8 mouse cellular contexts compared by ENCODE assay signal in the genomic region with DNA sequence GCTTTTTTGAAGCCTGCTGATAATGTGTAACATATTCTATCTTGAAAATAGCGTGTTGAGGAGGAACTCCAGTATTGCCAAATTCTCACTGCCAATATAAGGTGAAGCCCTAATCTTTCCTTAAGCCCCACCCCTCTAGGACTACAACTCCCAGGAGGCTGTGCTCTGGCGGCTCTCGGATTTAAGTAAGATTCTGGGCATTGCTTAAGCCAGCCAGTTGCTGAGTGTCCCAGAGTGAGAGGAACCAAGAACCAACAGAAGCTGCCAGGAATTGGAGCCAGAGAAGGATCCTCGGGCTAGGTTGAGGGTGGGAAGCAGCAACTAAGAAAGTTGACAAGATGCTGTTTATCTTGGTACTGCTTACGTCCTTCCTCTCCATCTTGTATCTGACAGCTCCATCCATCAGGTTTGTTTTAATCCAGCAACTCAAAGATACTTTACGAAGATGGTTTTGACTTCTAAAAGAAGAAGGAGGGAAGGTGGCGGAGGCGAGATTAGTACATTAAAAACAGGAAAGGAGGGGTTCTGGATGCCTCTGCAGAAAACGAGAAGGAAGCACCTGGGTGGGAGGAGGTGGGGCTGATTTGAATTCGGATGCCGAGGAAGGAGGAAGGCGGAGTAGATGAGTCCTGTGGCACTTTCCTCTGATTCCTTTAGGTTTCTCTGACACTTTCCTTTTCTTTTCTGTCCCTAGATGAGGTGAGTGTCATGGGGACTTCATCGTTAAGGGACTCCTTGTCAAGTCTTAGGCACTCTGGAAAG. TPM values are rescaled to one million over a fixed set of nuclear protein-coding genes. Genes with fewer than 3 reads are reported as not detected.
DNase-seq lines count a peak whose midpoint lies in the region; ATAC-seq and TF ChIP-seq lines count a peak whose summit lies in the region.

A gene (plus strand): TSS at position 212 of the 762 bp plus-strand sequence.

- no peaks in the 10 kb centered on the region for H3K36me3 ChIP-seq in intestine, embryonic 15.5 days
- H3K36me3 ChIP-seq in liver, embryonic 14.5 days (replicated peaks; ENCODE audit: control insufficient read depth, insufficient read depth, low read depth): no peaks in the 10 kb centered on the region
- H3K36me3 ChIP-seq in stomach, embryonic 16.5 days (ENCODE audit: control insufficient read depth, insufficient read depth, low read length): no peaks in the 10 kb centered on the region

- no peak within 1 kb of the TSS for H3K9ac ChIP-seq in intestine, embryonic 15.5 days
- H3K9ac ChIP-seq in liver, embryonic 14.5 days (replicated peaks): no peak within 1 kb of the TSS
- H3K9ac ChIP-seq in stomach, embryonic 16.5 days (ENCODE audit: low read length): peak within 1 kb of the TSS; percentile 64

- H3K27me3 ChIP-seq in intestine, embryonic 15.5 days (replicated peaks): no peaks in the 10 kb centered on the region
- no peaks in the 10 kb centered on the region for H3K27me3 ChIP-seq in liver, embryonic 14.5 days (ENCODE audit: control insufficient read depth, insufficient read depth, low read length)
- no peaks in the 10 kb centered on the region for H3K27me3 ChIP-seq in stomach, embryonic 16.5 days (ENCODE audit: control insufficient read depth, insufficient read depth, low read length)

- H3K4me3 ChIP-seq in intestine, embryonic 15.5 days (replicated peaks): peak within 1 kb of the TSS; percentile 35
- H3K4me3 ChIP-seq in liver, embryonic 14.5 days (ENCODE audit: insufficient read depth in 1 of 2, low read depth in 2 of 2, low read length in 2 of 2): peak within 1 kb of the TSS; percentile 8 to 51; a peak in 3 of 4 replicates
- H3K4me3 ChIP-seq in stomach, embryonic 16.5 days (replicated peaks; ENCODE audit: low read length): peak within 1 kb of the TSS; percentile 53

- H3K4me1 ChIP-seq in intestine, embryonic 15.5 days (replicated peaks): no peaks in the 10 kb centered on the region
- H3K4me1 ChIP-seq in liver, embryonic 14.5 days (replicated peaks; ENCODE audit: control insufficient read depth in 2 of 2, insufficient read depth in 2 of 2, low read length in 1 of 2): no peaks in the 10 kb centered on the region
- H3K4me1 ChIP-seq in stomach, embryonic 16.5 days (ENCODE audit: control insufficient read depth, insufficient read depth, low read length): no peaks in the 10 kb centered on the region

- ATAC-seq in intestine, embryonic 15.5 days: peak; percentile 47
- ATAC-seq in liver, embryonic 14.5 days (ENCODE audit: insufficient read depth): no peak
- peak; percentile 73; the same call in 1 of the 2 replicates for ATAC-seq in stomach, embryonic 16.5 days (ENCODE audit: insufficient read depth, low FRiP score)

- H3K4me2 ChIP-seq in intestine, embryonic 15.5 days (replicated peaks): peak within 1 kb of the TSS; percentile 69
- peak within 1 kb of the TSS; percentile 55 for H3K4me2 ChIP-seq in liver, embryonic 14.5 days (ENCODE audit: low read depth)
- peak within 1 kb of the TSS; percentile 66 for H3K4me2 ChIP-seq in stomach, embryonic 16.5 days (ENCODE audit: low read depth, low read length)

- H3K27ac ChIP-seq in intestine, embryonic 15.5 days: no peak within 1 kb of the TSS
- no peak within 1 kb of the TSS for H3K27ac ChIP-seq in liver, embryonic 14.5 days
- peak within 1 kb of the TSS; percentile 80 for H3K27ac ChIP-seq in stomach, embryonic 16.5 days (ENCODE audit: low read length)

- WGBS in intestine, embryonic 15.5 days: 3% methylated on average over 13 of the region's 13 CpGs
- 3% methylated on average over 13 of the region's 13 CpGs for WGBS in liver, embryonic 14.5 days (ENCODE audit: insufficient replicate concordance)
- 4% methylated on average over 13 of the region's 13 CpGs for WGBS in stomach, embryonic 16.5 days

- no peak for TF ChIP-seq CTCF in liver, embryonic 14.5 days (IDR thresholded peaks at IDR 0.05; ENCODE audit: low read depth)

- DNase-seq in urinary bladder, adult 18-20 months (ENCODE audit: low spot score in 2 of 2): peak; percentile 22 to 31
- DNase-seq in urinary bladder, adult 2 months (ENCODE audit: low spot score): no peak
- peak; percentile 47 to 53 for DNase-seq in cerebellum, postnatal 10 days
- peak; percentile 38 to 52 for DNase-seq in frontal cortex, postnatal 36 days (ENCODE audit: low spot score in 2 of 2)
- DNase-seq in liver, embryonic 14.5 days (ENCODE audit: low read depth in 3 of 3, low spot score in 3 of 3): no peak
- DNase-seq in naive thymus-derived CD4-positive, alpha-beta T cell, adult 2 months (ENCODE audit: low read depth): peak; percentile 70

- H3K9me3 ChIP-seq in intestine, embryonic 15.5 days: no peaks in the 10 kb centered on the region
- no peaks in the 10 kb centered on the region for H3K9me3 ChIP-seq in liver, embryonic 14.5 days (ENCODE audit: control insufficient read depth, low read length)
- no peaks in the 10 kb centered on the region for H3K9me3 ChIP-seq in stomach, embryonic 16.5 days (replicated peaks; ENCODE audit: control insufficient read depth, low read length)

- no peak for TF ChIP-seq EP300 in liver, embryonic 14.5 days (IDR thresholded peaks at IDR 0.05; ENCODE audit: low read depth)

RNA-seq across cellular contexts. Expression of the gene that starts here (rescaled TPM):
- 6.7 and 8.3 TPM in 2 replicates for polyA plus RNA-seq in urinary bladder, adult 2 months (2012; rRNA removed)
- 1.3 and 1.4 TPM in 2 replicates for polyA plus RNA-seq in intestine, embryonic 15.5 days (2015; fragmentation: Nextera tagmentation; extraction: Ambion mirVana)
- 0.25 and 0.31 TPM in 2 replicates for polyA plus RNA-seq in liver, embryonic 14.5 days (2012; rRNA removed)
- 0.37 and 0.40 TPM in 2 replicates for polyA plus RNA-seq in liver, embryonic 14.5 days (2014; fragmentation: Nextera tagmentation; extraction: Ambion mirVana)
- polyA plus RNA-seq in stomach, embryonic 16.5 days (2015; fragmentation: Nextera tagmentation; extraction: Ambion mirVana): 40.0 and 58.4 TPM in 2 replicates

Comparison
In these comparisons a context has a peak if more than half of its experiments do, and no peak if none do; other contexts are left out.
1. DNase-seq: peak in urinary bladder, adult 18-20 months (2 of 2), cerebellum, postnatal 10 days (2 of 2), frontal cortex, postnatal 36 days (2 of 2) and naive thymus-derived CD4-positive, alpha-beta T cell, adult 2 months (single experiment); none in urinary bladder, adult 2 months (single experiment) and liver, embryonic 14.5 days (0 of 3).
2. Peak in every context shown above with its lines, with median percentiles within 50 percentile points of each other: H3K4me2 ChIP-seq and H3K4me3 ChIP-seq.